Mouse (Mus musculus): ENCODE measurements at regions not wholly inside any gene's neighbourhood (a gene's known extent, or its start where the extent isn't known, plus 50 kb on each side); places are given as distances from the start of the nearest gene placed in this dataset.

- TF ChIP-seq CTCF (IDR thresholded peaks at IDR 0.05; ENCODE audit: borderline replicate concordance, extremely low read depth, insufficient read depth, insufficient read length) (peak; percentile 28; the same call in 1 of the 2 replicates), POLR2A (IDR thresholded peaks at IDR 0.05; ENCODE audit: borderline replicate concordance, extremely low read depth, insufficient read depth, insufficient read length, poor library complexity, severe bottlenecking) (no peak)
These were observed 118.9 kb upstream of the Pgrmc2 start for GRCm38 (mm10) chr3:41201782-41202181.

Data from brain, embryonic 14.5 days (tissue).